Mouse (Mus musculus) ES-Bruce4 (cell line): ENCODE measurements at regions not wholly inside any gene's neighbourhood (a gene's known extent, or its start where the extent isn't known, plus 50 kb on each side); places are given as distances from the start of the nearest gene placed in this dataset.

Experiments
- H3K27ac ChIP-seq: 2 replicates; pipeline ENCODE4 v1.5.1; 2012; ENCODE audit warnings: low read length, inconsistent platforms; ENCODE audit not compliant: insufficient read depth
- H3K27me3 ChIP-seq: 2 replicates; pipeline ENCODE4 v1.6.1; 2012; ENCODE audit warnings: mild to moderate bottlenecking, low read length, inconsistent platforms; ENCODE audit not compliant: control insufficient read depth, poor library complexity, insufficient read depth, severe bottlenecking
- H3K36me3 ChIP-seq: 2 replicates; pipeline ENCODE4 v1.6.1; 2012; ENCODE audit warnings: inconsistent platforms, mild to moderate bottlenecking, low read length, moderate library complexity; ENCODE audit not compliant: control insufficient read depth, poor library complexity, insufficient read depth, severe bottlenecking
- H3K4me1 ChIP-seq: one replicate; pipeline ENCODE4 v1.8.1; 2011; ENCODE audit warnings: low read length; ENCODE audit not compliant: control insufficient read depth, insufficient read depth
- H3K4me3 ChIP-seq: 2 replicates; pipeline ENCODE4 v1.5.1; 2011; ENCODE audit warnings: low read depth, mild to moderate bottlenecking, low read length
- H3K9ac ChIP-seq: 2 replicates; pipeline ENCODE4 v1.6.1; 2012; ENCODE audit warnings: low read depth, mild to moderate bottlenecking, inconsistent platforms; ENCODE audit not compliant: poor library complexity, severe bottlenecking
- H3K9me3 ChIP-seq: replicated peaks from 2 replicates; pipeline ENCODE4 v1.6.1; 2012; ENCODE audit warnings: mild to moderate bottlenecking, low read length, inconsistent platforms; ENCODE audit not compliant: control insufficient read depth, poor library complexity, insufficient read depth, severe bottlenecking
- CTCF ChIP-seq: IDR thresholded peaks from one replicate; pipeline ENCODE4 v1.8.1; 2011; ENCODE audit warnings: low read depth, low read length
- EP300 ChIP-seq: IDR thresholded peaks from 2 replicates; pipeline ENCODE4 v1.6.1; 2011; ENCODE audit warnings: low read depth, low read length; ENCODE audit not compliant: insufficient read depth
- POLR2A ChIP-seq: IDR thresholded peaks from one replicate; pipeline ENCODE4 v1.8.1; 2011; ENCODE audit warnings: low read length; ENCODE audit not compliant: insufficient read depth

DNA sequence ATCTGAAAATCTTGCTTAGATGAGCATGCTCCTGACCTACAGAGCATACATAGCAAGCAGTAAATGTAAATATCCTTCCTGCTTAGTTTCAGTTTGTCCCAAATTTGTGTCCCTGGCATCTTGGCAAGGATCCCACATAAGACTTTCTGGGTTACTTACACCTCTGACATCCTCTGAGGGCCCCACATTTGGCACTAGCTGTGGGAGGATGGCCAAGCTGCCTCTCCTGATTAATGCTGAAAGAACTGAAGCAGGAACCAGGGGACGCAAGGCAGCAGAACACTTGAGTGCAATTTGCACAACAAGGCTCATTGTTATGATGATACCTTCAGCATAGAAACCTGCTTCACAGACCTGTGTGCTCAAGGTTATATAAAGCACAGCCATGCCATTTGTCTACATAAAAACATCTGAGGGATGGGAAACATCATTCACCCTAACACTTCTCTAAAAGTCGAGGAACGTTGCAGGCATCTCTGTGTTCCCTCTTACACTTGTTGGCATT, 441.7 kb downstream of the Adam3 start:
- no peak for TF ChIP-seq POLR2A
- TF ChIP-seq EP300: 0 out of 2 replicates have a peak, but pooled peaks have one; percentile 9
- TF ChIP-seq CTCF: no peak

DNA sequence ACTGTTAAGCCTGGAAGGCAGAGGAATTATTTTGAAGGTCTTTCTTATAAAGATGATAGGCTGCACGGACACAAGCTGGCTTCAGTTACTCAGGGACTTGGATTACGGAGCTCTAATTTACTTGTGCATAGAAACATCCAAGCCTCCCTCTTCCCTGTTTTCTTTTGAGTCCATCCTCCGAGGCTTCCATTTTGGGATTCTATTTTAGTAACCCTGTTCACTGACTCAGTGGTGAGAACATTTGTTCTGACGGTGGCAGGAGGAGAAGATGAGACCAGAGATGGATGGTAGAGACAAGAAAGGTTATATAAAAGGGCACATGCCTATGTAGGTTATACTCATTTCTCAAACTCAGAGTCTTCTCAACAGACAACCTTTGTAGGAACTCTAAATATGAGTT, 445.4 kb downstream of the Adam3 start:
- TF ChIP-seq EP300 (no peak), CTCF (no peak), POLR2A (no peak)
- Histone ChIP-seq H3K9ac (no peak overlapping the region), H3K36me3 (no peaks in the 10 kb centered on the region), H3K27ac (no peak overlapping the region), H3K9me3 (no peaks in the 10 kb centered on the region; the same call in 1 of the 2 replicates), H3K4me1 (no peaks in the 10 kb centered on the region), H3K4me3 (no peak overlapping the region), H3K27me3 (no peaks in the 10 kb centered on the region)

More for the DNA sequence above, 441.7 kb downstream of the Adam3 start:
- H3K27me3 ChIP-seq: no peaks in the 10 kb centered on the region; the same call in 1 of the 2 replicates
- no peak overlapping the region for H3K9ac ChIP-seq
- H3K27ac ChIP-seq: no peak overlapping the region
- peaks cover 11% of the 10 kb centered on the region for H3K9me3 ChIP-seq
- H3K36me3 ChIP-seq: no peaks in the 10 kb centered on the region
- H3K4me1 ChIP-seq: no peaks in the 10 kb centered on the region
- no peak overlapping the region for H3K4me3 ChIP-seq

- no peaks in the 10 kb centered on the region for H3K9me3 ChIP-seq
- H3K27me3 ChIP-seq: no peaks in the 10 kb centered on the region
- H3K27ac ChIP-seq: no peak overlapping the region
- H3K4me1 ChIP-seq: no peaks in the 10 kb centered on the region
- H3K4me3 ChIP-seq: no peak overlapping the region
- no peaks in the 10 kb centered on the region for H3K36me3 ChIP-seq
- TF ChIP-seq CTCF (peak; percentile 47), EP300 (no peak)
- no peak overlapping the region for H3K9ac ChIP-seq
Measured at GRCm38 (mm10) chr8:24278391-24278790, 447.3 kb downstream of the Adam3 start.

GRCm38 (mm10) chr8:24261359-24261758, 464.3 kb downstream of the Adam3 start:
- H3K9me3 ChIP-seq: no peaks in the 10 kb centered on the region; the same call in 1 of the 2 replicates
- H3K27ac ChIP-seq: no peak overlapping the region
- no peaks in the 10 kb centered on the region for H3K4me1 ChIP-seq
- no peaks in the 10 kb centered on the region for H3K36me3 ChIP-seq
- H3K4me3 ChIP-seq: no peak overlapping the region
- no peak for TF ChIP-seq CTCF
- no peak for TF ChIP-seq POLR2A
- no peak for TF ChIP-seq EP300
- no peaks in the 10 kb centered on the region for H3K27me3 ChIP-seq
- no peak overlapping the region for H3K9ac ChIP-seq

DNA sequence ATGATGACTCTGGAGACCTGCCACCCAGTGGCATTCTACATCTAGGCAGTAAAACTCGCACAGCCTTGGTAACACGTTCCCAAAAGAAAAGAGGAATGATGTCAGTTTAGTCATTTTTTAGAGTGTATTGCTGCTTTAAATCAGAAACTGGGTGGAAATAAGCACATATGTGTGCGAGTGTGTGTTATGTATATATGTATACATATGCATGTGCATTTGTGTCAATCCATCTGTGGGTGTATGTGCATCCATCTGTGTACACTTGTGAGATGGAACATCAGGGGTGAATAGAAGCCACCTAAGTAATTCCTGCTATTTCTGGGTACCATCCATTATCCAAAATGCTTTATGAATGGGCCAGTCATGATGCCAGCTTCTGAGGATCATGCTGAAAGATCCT, 467.0 kb downstream of the Adam3 start:
- no peak overlapping the region for H3K27ac ChIP-seq
- no peak for TF ChIP-seq EP300
- TF ChIP-seq POLR2A: no peak
- TF ChIP-seq CTCF: no peak
- H3K4me1 ChIP-seq: no peaks in the 10 kb centered on the region
- no peak overlapping the region for H3K9ac ChIP-seq
- peaks cover 3% of the 10 kb centered on the region; the same call in 1 of the 2 replicates for H3K27me3 ChIP-seq
- no peaks in the 10 kb centered on the region; the same call in 1 of the 2 replicates for H3K9me3 ChIP-seq
- H3K4me3 ChIP-seq: no peak overlapping the region
- H3K36me3 ChIP-seq: no peaks in the 10 kb centered on the region

- Histone ChIP-seq H3K27me3 (no peaks in the 10 kb centered on the region), H3K9ac (no peak overlapping the region), H3K4me1 (no peaks in the 10 kb centered on the region), H3K36me3 (no peaks in the 10 kb centered on the region), H3K27ac (no peak overlapping the region), H3K4me3 (no peak overlapping the region), H3K9me3 (0 out of 2 replicates have a peak, but pooled peaks cover 2% of the 10 kb centered on the region)
- no peak for TF ChIP-seq POLR2A
- TF ChIP-seq EP300: no peak
- TF ChIP-seq CTCF: no peak
Measured at GRCm38 (mm10) chr8:24242211-24242610, 483.4 kb downstream of the Adam3 start.
